Mouse (Mus musculus): Measurements from ENCODE around the gene Dgkg. TPM values are rescaled to one million over a fixed set of nuclear protein-coding genes. Genes with fewer than 3 reads are reported as not detected.

Gene Dgkg
- total and polyA plus RNA-seq, 2 experiments from 2014 or later, result 0.08 to 0.44 TPM

GRCm38 (mm10) chr16:22434530-22434929 lies 222.5 kb downstream of the Dgkg start:
- WGBS, result 75% methylated on average over 5 of the region's 5 CpGs
- no peaks in the 10 kb centered on the region for H3K36me3 ChIP-seq (replicated peaks; ENCODE audit: control insufficient read depth, insufficient read depth, low read length)
- H3K27ac ChIP-seq (ENCODE audit: low read depth), result no peak overlapping the region
- peaks cover 6% of the 10 kb centered on the region; the same call in 1 of the 2 replicates for H3K4me1 ChIP-seq (ENCODE audit: control insufficient read depth, insufficient read depth)
- ATAC-seq (ENCODE audit: insufficient read depth, low read depth) (no peak), DNase-seq (ENCODE audit: low spot score) (no peak)
- H3K9ac ChIP-seq (replicated peaks; ENCODE audit: low read depth, low read length), result no peak overlapping the region
- H3K4me2 ChIP-seq (ENCODE audit: low read depth, low read length), result no peak overlapping the region
- H3K9me3 ChIP-seq (replicated peaks; ENCODE audit: control insufficient read depth, low read length), result no peaks in the 10 kb centered on the region
- H3K27me3 ChIP-seq (ENCODE audit: control insufficient read depth, insufficient read depth, low read length), result no peaks in the 10 kb centered on the region
- no peak overlapping the region for H3K4me3 ChIP-seq (ENCODE audit: low read depth, low read length)
- no peak for TF ChIP-seq EP300 (IDR thresholded peaks at IDR 0.05; ENCODE audit: low read depth)
- no peak for TF ChIP-seq CTCF (IDR thresholded peaks at IDR 0.05; ENCODE audit: low read depth)

- Histone ChIP-seq H3K4me1 (ENCODE audit: control insufficient read depth, insufficient read depth) (peaks cover 11% of the 10 kb centered on the region), H3K27ac (ENCODE audit: low read depth) (no peak overlapping the region), H3K9me3 (replicated peaks; ENCODE audit: control insufficient read depth, low read length) (no peaks in the 10 kb centered on the region), H3K4me2 (ENCODE audit: low read depth, low read length) (no peak overlapping the region), H3K9ac (replicated peaks; ENCODE audit: low read depth, low read length) (no peak overlapping the region), H3K4me3 (ENCODE audit: low read depth, low read length) (no peak overlapping the region), H3K27me3 (ENCODE audit: control insufficient read depth, insufficient read depth, low read length) (no peaks in the 10 kb centered on the region), H3K36me3 (replicated peaks; ENCODE audit: control insufficient read depth, insufficient read depth, low read length) (no peaks in the 10 kb centered on the region)
- ATAC-seq (ENCODE audit: insufficient read depth, low read depth) (no peak), DNase-seq (ENCODE audit: low spot score) (no peak)
- 49% methylated on average over 12 of the region's 12 CpGs for WGBS
- no peak for TF ChIP-seq EP300 (IDR thresholded peaks at IDR 0.05; ENCODE audit: low read depth)
- no peak for TF ChIP-seq CTCF (IDR thresholded peaks at IDR 0.05; ENCODE audit: low read depth)
These were observed 223.1 kb downstream of the Dgkg start for GRCm38 (mm10) chr16:22433944-22434343.

DNA sequence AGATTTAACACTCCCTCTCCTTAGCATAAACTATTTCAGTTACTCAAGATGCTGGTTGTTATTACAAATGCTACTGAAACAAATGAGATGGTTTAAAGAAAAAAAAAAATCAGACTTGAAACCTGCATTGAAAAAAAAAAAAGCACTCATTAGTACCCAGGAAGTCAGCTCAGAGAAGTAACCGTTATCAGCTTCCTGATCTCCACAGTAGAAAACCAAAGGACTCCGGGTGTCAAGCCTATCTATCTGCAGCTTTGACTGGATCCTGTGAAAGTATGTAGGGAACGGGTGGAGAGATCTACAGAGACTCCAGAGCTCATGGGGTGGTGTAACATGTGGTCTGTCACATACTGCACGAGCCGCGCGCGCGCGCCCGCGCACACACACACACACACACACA lies 225.2 kb downstream of the Dgkg start:
- Histone ChIP-seq H3K4me2 (ENCODE audit: low read depth, low read length) (no peak overlapping the region), H3K9ac (replicated peaks; ENCODE audit: low read depth, low read length) (no peak overlapping the region), H3K4me3 (ENCODE audit: low read depth, low read length) (no peak overlapping the region), H3K27ac (ENCODE audit: low read depth) (no peak overlapping the region), H3K9me3 (replicated peaks; ENCODE audit: control insufficient read depth, low read length) (no peaks in the 10 kb centered on the region), H3K27me3 (ENCODE audit: control insufficient read depth, insufficient read depth, low read length) (no peaks in the 10 kb centered on the region), H3K36me3 (replicated peaks; ENCODE audit: control insufficient read depth, insufficient read depth, low read length) (no peaks in the 10 kb centered on the region), H3K4me1 (ENCODE audit: control insufficient read depth, insufficient read depth) (peaks cover 18% of the 10 kb centered on the region)
- no peak for TF ChIP-seq CTCF (IDR thresholded peaks at IDR 0.05; ENCODE audit: low read depth)
- TF ChIP-seq EP300 (IDR thresholded peaks at IDR 0.05; ENCODE audit: low read depth), result no peak
- WGBS, result 86% methylated on average over 12 of the region's 12 CpGs
- no peak for ATAC-seq (ENCODE audit: insufficient read depth, low read depth)
- DNase-seq (ENCODE audit: low spot score), result no peak

GRCm38 (mm10) chr16:22431335-22431734 lies 225.7 kb downstream of the Dgkg start:
- Histone ChIP-seq H3K9me3 (replicated peaks; ENCODE audit: control insufficient read depth, low read length) (no peaks in the 10 kb centered on the region), H3K9ac (replicated peaks; ENCODE audit: low read depth, low read length) (no peak overlapping the region), H3K27ac (ENCODE audit: low read depth) (no peak overlapping the region), H3K4me2 (ENCODE audit: low read depth, low read length) (no peak overlapping the region), H3K36me3 (replicated peaks; ENCODE audit: control insufficient read depth, insufficient read depth, low read length) (no peaks in the 10 kb centered on the region), H3K4me3 (ENCODE audit: low read depth, low read length) (no peak overlapping the region), H3K27me3 (ENCODE audit: control insufficient read depth, insufficient read depth, low read length) (no peaks in the 10 kb centered on the region), H3K4me1 (ENCODE audit: control insufficient read depth, insufficient read depth) (peaks cover 18% of the 10 kb centered on the region)
- WGBS, result 90% methylated on average over 2 of the region's 2 CpGs
- TF ChIP-seq CTCF (IDR thresholded peaks at IDR 0.05; ENCODE audit: low read depth), result no peak
- TF ChIP-seq EP300 (IDR thresholded peaks at IDR 0.05; ENCODE audit: low read depth), result no peak
- DNase-seq (ENCODE audit: low spot score) (no peak), ATAC-seq (ENCODE audit: insufficient read depth, low read depth) (no peak)

- Histone ChIP-seq H3K4me3 (ENCODE audit: low read depth, low read length) (no peak overlapping the region), H3K36me3 (replicated peaks; ENCODE audit: control insufficient read depth, insufficient read depth, low read length) (no peaks in the 10 kb centered on the region), H3K27ac (ENCODE audit: low read depth) (no peak overlapping the region), H3K4me1 (ENCODE audit: control insufficient read depth, insufficient read depth) (peaks cover 18% of the 10 kb centered on the region), H3K27me3 (ENCODE audit: control insufficient read depth, insufficient read depth, low read length) (no peaks in the 10 kb centered on the region), H3K9ac (replicated peaks; ENCODE audit: low read depth, low read length) (no peak overlapping the region), H3K9me3 (replicated peaks; ENCODE audit: control insufficient read depth, low read length) (no peaks in the 10 kb centered on the region), H3K4me2 (ENCODE audit: low read depth, low read length) (no peak overlapping the region)
- ATAC-seq (ENCODE audit: insufficient read depth, low read depth) (no peak), DNase-seq (ENCODE audit: low spot score) (no peak)
- TF ChIP-seq EP300 (IDR thresholded peaks at IDR 0.05; ENCODE audit: low read depth), result no peak
- TF ChIP-seq CTCF (IDR thresholded peaks at IDR 0.05; ENCODE audit: low read depth), result no peak
- 60% methylated on average over 16 of the region's 16 CpGs for WGBS
These were observed 226.6 kb downstream of the Dgkg start for GRCm38 (mm10) chr16:22430211-22430951.

DNA sequence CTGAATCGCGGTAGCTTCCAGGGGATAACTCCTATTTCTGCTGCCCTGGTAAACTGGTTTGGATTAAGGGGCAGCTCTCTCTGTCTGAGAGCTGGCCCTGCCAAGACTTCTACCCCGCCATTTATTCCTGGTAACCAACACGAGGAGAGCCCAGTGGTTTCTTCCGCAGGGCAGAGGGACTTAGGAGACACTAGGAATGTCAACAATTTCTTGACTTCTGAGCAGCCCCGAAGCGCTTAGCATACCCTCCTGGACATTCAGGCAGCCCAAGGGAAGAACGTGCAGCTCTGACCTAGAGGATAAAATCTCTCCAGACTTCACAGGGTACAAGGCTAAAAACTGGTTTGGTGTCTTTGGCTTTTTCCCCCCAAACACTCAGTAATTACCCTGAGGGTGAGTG lies 227.6 kb downstream of the Dgkg start:
- no peak for ATAC-seq (ENCODE audit: insufficient read depth, low read depth)
- no peak overlapping the region for H3K9ac ChIP-seq (replicated peaks; ENCODE audit: low read depth, low read length)

More for the DNA sequence above, 227.6 kb downstream of the Dgkg start:
- TF ChIP-seq CTCF (IDR thresholded peaks at IDR 0.05; ENCODE audit: low read depth) (no peak), EP300 (IDR thresholded peaks at IDR 0.05; ENCODE audit: low read depth) (no peak)
- peak overlapping the region; percentile 50 for H3K4me2 ChIP-seq (ENCODE audit: low read depth, low read length)
- peak overlapping the region; percentile 36; the same call in 1 of the 2 replicates for H3K27ac ChIP-seq (ENCODE audit: low read depth)
- H3K4me1 ChIP-seq (ENCODE audit: control insufficient read depth, insufficient read depth), result peaks cover 18% of the 10 kb centered on the region
- H3K4me3 ChIP-seq (ENCODE audit: low read depth, low read length), result peak overlapping the region; percentile 14
- DNase-seq (ENCODE audit: low spot score), result no peak
- H3K27me3 ChIP-seq (ENCODE audit: control insufficient read depth, insufficient read depth, low read length), result no peaks in the 10 kb centered on the region
- no peaks in the 10 kb centered on the region for H3K36me3 ChIP-seq (replicated peaks; ENCODE audit: control insufficient read depth, insufficient read depth, low read length)
- 17% methylated on average over 8 of the region's 8 CpGs for WGBS
- no peaks in the 10 kb centered on the region for H3K9me3 ChIP-seq (replicated peaks; ENCODE audit: control insufficient read depth, low read length)

Data from heart, postnatal 0 days (tissue).